Mouse (Mus musculus): ENCODE results near the gene Rufy2.

GRCm38 (mm10) chr10:62993991-62994390 is 14.0 kb downstream of the Rufy2 start:
- no peak for TF ChIP-seq CTCF (IDR thresholded peaks at IDR 0.05; ENCODE audit: insufficient read depth, low read depth, low read length)
- no peak for TF ChIP-seq POLR2A (IDR thresholded peaks at IDR 0.05; ENCODE audit: insufficient read depth, low read depth, low read length)

Measured in olfactory bulb, adult 2 months (tissue).